Mouse (Mus musculus) liver, embryonic 14.5 days (tissue): ENCODE results near the gene Sept5.

Experiments used
- CTCF ChIP-seq: IDR thresholded peaks from 2 replicates; pipeline ENCODE4 v1.5.1; 2016; ENCODE audit warnings: antibody characterized with exemption, low read depth, control low read depth
- EP300 ChIP-seq: IDR thresholded peaks from 2 replicates; pipeline ENCODE4 v1.6.1; 2016; ENCODE audit warnings: antibody characterized with exemption, low read depth

GRCm38 (mm10) chr16:18583169-18583568 lies 46.6 kb downstream of the Sept5 start:
- TF ChIP-seq EP300 (no peak), CTCF (no peak)
